11 mouse cellular contexts compared by ENCODE assay signal in the genomic region with DNA sequence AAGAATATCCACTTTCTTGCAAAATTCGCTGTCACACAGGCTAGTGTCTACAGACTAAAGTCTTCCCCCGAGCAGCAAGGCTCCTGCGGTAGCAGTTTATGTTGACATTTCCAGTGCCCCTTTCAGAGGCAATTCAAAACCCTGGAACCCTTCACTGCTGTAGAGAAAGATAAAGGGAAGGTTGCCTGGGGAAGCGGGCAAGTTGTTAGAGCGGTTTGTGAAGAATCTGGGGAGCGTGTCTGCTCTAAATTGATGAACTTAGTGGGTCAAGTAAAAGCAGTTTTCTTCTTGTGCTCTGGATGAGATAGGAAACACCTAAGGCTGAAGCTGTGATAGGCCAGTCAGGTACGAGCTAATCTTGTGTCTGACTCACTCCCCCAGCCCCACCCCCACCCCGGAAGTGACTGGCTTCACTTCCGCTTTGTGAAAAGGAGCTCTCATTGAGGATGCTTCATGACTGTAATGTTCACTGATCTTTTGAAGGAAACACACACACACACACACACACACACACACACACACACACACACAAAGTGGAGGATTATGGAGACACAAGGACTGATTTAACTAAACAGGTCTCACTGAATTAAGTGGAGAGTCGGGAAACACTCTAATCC.
DNase-seq lines count a peak whose midpoint lies in the region; ATAC-seq and TF ChIP-seq lines count a peak whose summit lies in the region.
"Had no signal": no experiment of that assay in that cellular context is flagged by ENCODE, and none has a peak within 500 bp of the region (broad histone marks: within the 10 kb centered on the region; RNA-seq: fewer than 3 reads in every experiment).

No protein-coding gene starts in this region.

- ATAC-seq in kidney, embryonic 14.5 days (ENCODE audit: low FRiP score, low TSS enrichment), result no peak; the same call in 1 of the 2 replicates
- ATAC-seq in hindbrain, embryonic 11.5 days (ENCODE audit: low FRiP score), result no peak
- no peak for ATAC-seq in midbrain, postnatal 0 days (ENCODE audit: low FRiP score)

- H3K36me3 ChIP-seq in kidney, embryonic 14.5 days (ENCODE audit: control insufficient read depth, insufficient read depth, low read length), result no peaks in the 10 kb centered on the region
- no peaks in the 10 kb centered on the region for H3K36me3 ChIP-seq in hindbrain, embryonic 11.5 days (ENCODE audit: control insufficient read depth, insufficient read depth, low read length)
- H3K36me3 ChIP-seq in midbrain, postnatal 0 days (ENCODE audit: insufficient read depth, low read length), result no peaks in the 10 kb centered on the region

- no peaks in the 10 kb centered on the region for H3K27me3 ChIP-seq in kidney, embryonic 14.5 days (ENCODE audit: control insufficient read depth, insufficient read depth, low read length)
- no peaks in the 10 kb centered on the region for H3K27me3 ChIP-seq in hindbrain, embryonic 11.5 days (ENCODE audit: control insufficient read depth, insufficient read depth, low read length)
- H3K27me3 ChIP-seq in midbrain, postnatal 0 days (ENCODE audit: insufficient read depth, low read length), result no peaks in the 10 kb centered on the region

- no peak for TF ChIP-seq CTCF in midbrain, postnatal 0 days (IDR thresholded peaks at IDR 0.05)

- DNase-seq in kidney, adult 11 months, result no peak
- DNase-seq in c-Kit-positive CD71-negative TER-119-negative erythroid progenitor cells, embryonic 14.5 days (ENCODE audit: low read depth), result peak; percentile 18
- peak; percentile 7 for DNase-seq in hindbrain, embryonic 11.5 days (ENCODE audit: low spot score)
- no peak for DNase-seq in midbrain, postnatal 0 days (ENCODE audit: low spot score)
- DNase-seq in left cerebral cortex, adult 9 months (ENCODE audit: low spot score in 2 of 2), result no peak
- DNase-seq in right cerebral cortex, postnatal 10 days (ENCODE audit: low spot score in 2 of 2), result no peak
- no peak for DNase-seq in layer of hippocampus, adult 8-10 months (ENCODE audit: low spot score in 2 of 2)
- DNase-seq: kidney, postnatal 25 days; thymus, adult 18-20 months had no signal

- H3K4me1 ChIP-seq in kidney, embryonic 14.5 days (ENCODE audit: control insufficient read depth, insufficient read depth, low read length), result peaks cover 6% of the 10 kb centered on the region; the same call in 1 of the 2 replicates
- no peaks in the 10 kb centered on the region for H3K4me1 ChIP-seq in hindbrain, embryonic 11.5 days (replicated peaks; ENCODE audit: control insufficient read depth, insufficient read depth, low read length)
- no peaks in the 10 kb centered on the region for H3K4me1 ChIP-seq in midbrain, postnatal 0 days (ENCODE audit: insufficient read depth, low read length)

- peak overlapping the region; percentile 24 for H3K4me2 ChIP-seq in kidney, embryonic 14.5 days (replicated peaks; ENCODE audit: low read depth, low read length)
- no peak overlapping the region for H3K4me2 ChIP-seq in hindbrain, embryonic 11.5 days (replicated peaks; ENCODE audit: low read depth, low read length)
- H3K4me2 ChIP-seq in midbrain, postnatal 0 days (ENCODE audit: low read depth, low read length, poor library complexity, severe bottlenecking), result peak overlapping the region; percentile 3; the same call in 1 of the 2 replicates

- WGBS in kidney, embryonic 14.5 days, result 34% methylated on average over 10 of the region's 10 CpGs
- 50% methylated on average over 10 of the region's 10 CpGs for WGBS in hindbrain, embryonic 11.5 days
- WGBS in midbrain, postnatal 0 days, result 34% methylated on average over 10 of the region's 10 CpGs

- H3K27ac ChIP-seq in kidney, embryonic 14.5 days (ENCODE audit: low read depth, low read length), result 0 out of 2 replicates have a peak overlapping the region, but pooled peaks have one; percentile 6
- H3K27ac ChIP-seq in hindbrain, embryonic 11.5 days (ENCODE audit: low read depth, low read length), result no peak overlapping the region
- no peak overlapping the region for H3K27ac ChIP-seq in midbrain, postnatal 0 days (ENCODE audit: low read depth, low read length)

- H3K9ac ChIP-seq in kidney, embryonic 14.5 days (ENCODE audit: low read depth, low read length), result no peak overlapping the region
- no peak overlapping the region for H3K9ac ChIP-seq in hindbrain, embryonic 11.5 days (ENCODE audit: low read depth, low read length)
- no peak overlapping the region for H3K9ac ChIP-seq in midbrain, postnatal 0 days (replicated peaks; ENCODE audit: low read length, poor library complexity, severe bottlenecking)

- no peak overlapping the region for H3K4me3 ChIP-seq in kidney, embryonic 14.5 days (ENCODE audit: low read length)
- H3K4me3 ChIP-seq in hindbrain, embryonic 11.5 days (ENCODE audit: low read depth, low read length), result no peak overlapping the region
- H3K4me3 ChIP-seq in midbrain, postnatal 0 days (ENCODE audit: low read depth, low read length), result no peak overlapping the region
- H3K4me3 ChIP-seq: erythroblast, embryonic 14.5 days had no signal

- 0 out of 2 replicates have a peak, but pooled peaks cover 5% of the 10 kb centered on the region for H3K9me3 ChIP-seq in kidney, embryonic 14.5 days (ENCODE audit: control insufficient read depth, low read length)
- no peaks in the 10 kb centered on the region for H3K9me3 ChIP-seq in hindbrain, embryonic 11.5 days (ENCODE audit: control insufficient read depth, low read length)
- no peaks in the 10 kb centered on the region for H3K9me3 ChIP-seq in midbrain, postnatal 0 days (ENCODE audit: low read length)

Comparison
In these comparisons a context has a peak if more than half of its experiments do, and no peak if none do; other contexts are left out.
1. DNase-seq: peak in c-Kit-positive CD71-negative TER-119-negative erythroid progenitor cells, embryonic 14.5 days (single experiment) and hindbrain, embryonic 11.5 days (single experiment); none in kidney, adult 11 months (single experiment), midbrain, postnatal 0 days (single experiment), left cerebral cortex, adult 9 months (0 of 2), right cerebral cortex, postnatal 10 days (0 of 2) and layer of hippocampus, adult 8-10 months (0 of 2).